Mouse (Mus musculus): ENCODE measurements around the gene Cadm4. TPM values are rescaled to one million over a fixed set of nuclear protein-coding genes. Genes with fewer than 3 reads are reported as not detected.
A peak's percentile ranks its signal among the peaks of the same experiment; 100 is the strongest.

Gene Cadm4
- polyA plus RNA-seq, 1 experiment from 2014 or later = 12.6 TPM

GRCm38 (mm10) chr7:24546634-24547389 lies 65.0 kb downstream of the Cadm4 start:
- H3K9me3 ChIP-seq (ENCODE audit: control insufficient read depth, low read length) = no peaks in the 10 kb centered on the region
- no peaks in the 10 kb centered on the region for H3K27me3 ChIP-seq (ENCODE audit: control insufficient read depth, insufficient read depth, low read length)
- H3K4me3 ChIP-seq (ENCODE audit: low read depth, low read length) = peak overlapping the region; percentile 83
- peak overlapping the region; percentile 65 for H3K4me2 ChIP-seq (replicated peaks; ENCODE audit: low read depth, low read length)
- H3K4me1 ChIP-seq (replicated peaks; ENCODE audit: control insufficient read depth, insufficient read depth, low read length) = peaks cover 9% of the 10 kb centered on the region
- H3K36me3 ChIP-seq (ENCODE audit: control insufficient read depth, insufficient read depth, low read length) = no peaks in the 10 kb centered on the region
- under 1% methylated on average over 57 of the region's 57 CpGs for WGBS
- peak overlapping the region; percentile 42 for H3K27ac ChIP-seq (ENCODE audit: low read depth, low read length)
- H3K9ac ChIP-seq (ENCODE audit: low read depth, low read length) = peak overlapping the region; percentile 77
- DNase-seq (ENCODE audit: low spot score) (peak; percentile 100), ATAC-seq (ENCODE audit: low FRiP score) (peak; percentile 98)

DNA sequence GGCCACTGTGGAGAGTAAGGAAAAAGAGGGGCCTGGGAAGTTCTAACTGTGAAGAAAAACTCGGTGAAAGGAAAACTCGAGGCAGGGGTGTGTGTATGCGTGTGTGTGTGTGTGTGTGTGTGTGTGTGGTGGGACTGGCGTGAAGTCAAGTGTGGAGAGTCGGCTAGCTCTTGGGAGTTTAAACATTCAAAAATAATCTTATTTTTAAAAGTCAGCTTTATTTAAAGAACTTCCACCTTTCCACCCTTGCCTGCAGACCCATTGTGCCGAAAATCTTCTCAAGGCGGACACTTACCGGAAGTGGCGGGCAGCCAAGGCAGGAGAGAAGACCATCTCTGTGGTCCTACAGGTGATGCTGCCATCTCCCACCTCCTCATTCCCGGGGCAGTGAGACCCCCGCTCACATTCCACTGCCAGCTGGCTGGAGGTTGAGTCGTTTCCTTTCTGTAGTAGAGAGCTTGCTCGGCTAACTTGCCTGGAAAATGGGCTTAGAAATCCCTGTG lies 65.8 kb downstream of the Cadm4 start:
- 32% methylated on average over 13 of the region's 13 CpGs for WGBS
- no peaks in the 10 kb centered on the region for H3K36me3 ChIP-seq (ENCODE audit: control insufficient read depth, insufficient read depth, low read length)
- H3K27me3 ChIP-seq (ENCODE audit: control insufficient read depth, insufficient read depth, low read length) = no peaks in the 10 kb centered on the region
- no peak overlapping the region for H3K27ac ChIP-seq (ENCODE audit: low read depth, low read length)
- H3K4me1 ChIP-seq (replicated peaks; ENCODE audit: control insufficient read depth, insufficient read depth, low read length) = peaks cover 9% of the 10 kb centered on the region
- H3K9ac ChIP-seq (ENCODE audit: low read depth, low read length) = peak overlapping the region; percentile 77
- DNase-seq (ENCODE audit: low spot score) = no peak
- no peak; the same call in 1 of the 2 replicates for ATAC-seq (ENCODE audit: low FRiP score)
- no peaks in the 10 kb centered on the region for H3K9me3 ChIP-seq (ENCODE audit: control insufficient read depth, low read length)
- H3K4me3 ChIP-seq (ENCODE audit: low read depth, low read length) = peak overlapping the region; percentile 83
- peak overlapping the region; percentile 65 for H3K4me2 ChIP-seq (replicated peaks; ENCODE audit: low read depth, low read length)

GRCm38 (mm10) chr7:24551985-24552759 lies 70.3 kb downstream of the Cadm4 start:
- Histone ChIP-seq H3K9me3 (ENCODE audit: control insufficient read depth, low read length) (no peaks in the 10 kb centered on the region), H3K4me3 (ENCODE audit: low read depth, low read length) (no peak overlapping the region), H3K27me3 (ENCODE audit: control insufficient read depth, insufficient read depth, low read length) (no peaks in the 10 kb centered on the region), H3K4me1 (replicated peaks; ENCODE audit: control insufficient read depth, insufficient read depth, low read length) (peaks cover 5% of the 10 kb centered on the region), H3K36me3 (ENCODE audit: control insufficient read depth, insufficient read depth, low read length) (no peaks in the 10 kb centered on the region), H3K9ac (ENCODE audit: low read depth, low read length) (no peak overlapping the region), H3K27ac (ENCODE audit: low read depth, low read length) (no peak overlapping the region), H3K4me2 (replicated peaks; ENCODE audit: low read depth, low read length) (no peak overlapping the region)
- no peak for ATAC-seq (ENCODE audit: low FRiP score)
- no peak for DNase-seq (ENCODE audit: low spot score)
- 93% methylated on average over 12 of the region's 12 CpGs for WGBS

Other genes with a start within 250 kb of the Cadm4 start
- gene Zfp109, start 244.5 kb upstream of the Cadm4 start, polyA plus RNA-seq (2014; fragmentation: Nextera tagmentation; extraction: Ambion mirVana) = 4.9 and 6.1 TPM in 2 replicates
- 2.2 and 3.0 TPM in 2 replicates for gene Zfp108, start 227.2 kb upstream of the Cadm4 start, polyA plus RNA-seq (2014; fragmentation: Nextera tagmentation; extraction: Ambion mirVana)
- gene Zfp93, start 211.6 kb upstream of the Cadm4 start, polyA plus RNA-seq (2014; fragmentation: Nextera tagmentation; extraction: Ambion mirVana) = 7.2 and 9.6 TPM in 2 replicates
- gene Zfp61, start 180.8 kb upstream of the Cadm4 start, polyA plus RNA-seq (2014; fragmentation: Nextera tagmentation; extraction: Ambion mirVana) = 32.1 and 40.0 TPM in 2 replicates
- 12.8 and 15.4 TPM in 2 replicates for gene Zfp94, start 165.4 kb upstream of the Cadm4 start, polyA plus RNA-seq (2014; fragmentation: Nextera tagmentation; extraction: Ambion mirVana)
- not detected in 2 replicates for gene Tescl, start 148.1 kb upstream of the Cadm4 start, polyA plus RNA-seq (2014; fragmentation: Nextera tagmentation; extraction: Ambion mirVana)
- not detected in 2 replicates for gene Lypd5, start 132.8 kb upstream of the Cadm4 start, polyA plus RNA-seq (2014; fragmentation: Nextera tagmentation; extraction: Ambion mirVana)
- 2.4 and 3.5 TPM in 2 replicates for gene Kcnn4, start 111.8 kb upstream of the Cadm4 start, polyA plus RNA-seq (2014; fragmentation: Nextera tagmentation; extraction: Ambion mirVana)
- gene Smg9, start 82.4 kb upstream of the Cadm4 start, polyA plus RNA-seq (2014; fragmentation: Nextera tagmentation; extraction: Ambion mirVana) = 18.4 and 21.3 TPM in 2 replicates
- not detected in 2 replicates for gene Irgc1, start 29.7 kb upstream of the Cadm4 start, polyA plus RNA-seq (2014; fragmentation: Nextera tagmentation; extraction: Ambion mirVana)
- gene Plaur, start 19.5 kb upstream of the Cadm4 start, polyA plus RNA-seq (2014; fragmentation: Nextera tagmentation; extraction: Ambion mirVana) = 1.7 and 2.1 TPM in 2 replicates
- 82.4 and 87.7 TPM in 2 replicates for gene Zfp428, start 25.0 kb downstream of the Cadm4 start, polyA plus RNA-seq (2014; fragmentation: Nextera tagmentation; extraction: Ambion mirVana)
- gene AC161166.1, start 30.4 kb downstream of the Cadm4 start, polyA plus RNA-seq (2014; fragmentation: Nextera tagmentation; extraction: Ambion mirVana) = 0.59 and 0.90 TPM in 2 replicates
- gene Irgq, start 48.7 kb downstream of the Cadm4 start, polyA plus RNA-seq (2014; fragmentation: Nextera tagmentation; extraction: Ambion mirVana) = 12.8 and 14.2 TPM in 2 replicates
- gene Pinlyp, start 64.1 kb downstream of the Cadm4 start, polyA plus RNA-seq (2014; fragmentation: Nextera tagmentation; extraction: Ambion mirVana) = 0.28 TPM in 1 of 2 replicates, not detected in the other
- gene Xrcc1, start 64.3 kb downstream of the Cadm4 start, polyA plus RNA-seq (2014; fragmentation: Nextera tagmentation; extraction: Ambion mirVana) = 78.0 and 94.5 TPM in 2 replicates
- gene Ethe1, start 105.5 kb downstream of the Cadm4 start, polyA plus RNA-seq (2014; fragmentation: Nextera tagmentation; extraction: Ambion mirVana) = 19.8 and 20.6 TPM in 2 replicates
- 0.93 and 1.2 TPM in 2 replicates for gene Zfp575, start 105.6 kb downstream of the Cadm4 start, polyA plus RNA-seq (2014; fragmentation: Nextera tagmentation; extraction: Ambion mirVana)
- 0.09 TPM in 1 of 2 replicates, not detected in the other for gene Phldb3, start 128.7 kb downstream of the Cadm4 start, polyA plus RNA-seq (2014; fragmentation: Nextera tagmentation; extraction: Ambion mirVana)
- 0.73 and 1.6 TPM in 2 replicates for gene Lypd3, start 154.5 kb downstream of the Cadm4 start, polyA plus RNA-seq (2014; fragmentation: Nextera tagmentation; extraction: Ambion mirVana)
- gene Tex101, start 194.7 kb downstream of the Cadm4 start, polyA plus RNA-seq (2014; fragmentation: Nextera tagmentation; extraction: Ambion mirVana) = not detected in 2 replicates
- gene BC049730, start 227.2 kb downstream of the Cadm4 start, polyA plus RNA-seq (2014; fragmentation: Nextera tagmentation; extraction: Ambion mirVana) = not detected in 2 replicates
- not detected in 2 replicates for gene Gm4763, start 244.9 kb downstream of the Cadm4 start, polyA plus RNA-seq (2014; fragmentation: Nextera tagmentation; extraction: Ambion mirVana)